26 mouse cellular contexts compared by ENCODE assay signal in the genomic region with DNA sequence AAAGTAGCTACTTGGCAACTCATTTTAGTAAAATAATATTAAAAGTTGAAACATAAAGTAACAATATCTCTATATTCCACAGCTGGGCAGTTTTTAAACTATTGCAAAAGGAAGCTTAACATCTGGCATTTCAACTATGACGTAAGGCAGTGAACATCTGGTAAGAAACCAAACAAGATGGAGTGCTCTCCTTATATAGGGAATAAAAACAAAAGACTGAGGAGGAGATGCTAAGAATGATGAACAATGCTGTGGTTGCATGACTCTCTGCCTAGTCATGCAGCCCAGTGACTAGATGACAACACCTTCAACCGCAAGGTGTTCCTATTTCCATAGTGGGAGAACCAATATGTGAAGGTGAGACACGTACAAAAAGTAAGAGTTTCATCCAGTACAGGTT.
"Had no signal": no experiment of that assay in that cellular context is flagged by ENCODE, and none has a peak within 500 bp of the region (broad histone marks: within the 10 kb centered on the region; RNA-seq: fewer than 3 reads in every experiment).

No protein-coding gene starts in this region.

- H3K9me3 ChIP-seq: heart, embryonic 10.5 days; heart, embryonic 12.5 days; hindbrain, embryonic 10.5 days; hindbrain, embryonic 13.5 days; hindbrain, embryonic 15.5 days; kidney, embryonic 15.5 days; limb, embryonic 13.5 days; limb, embryonic 15.5 days; liver, embryonic 12.5 days had no signal

- H3K27ac ChIP-seq: heart, embryonic 10.5 days; hindbrain, embryonic 10.5 days; hindbrain, embryonic 13.5 days; hindbrain, embryonic 15.5 days; hindbrain, postnatal 0 days; kidney, embryonic 15.5 days; kidney, postnatal 0 days; limb, embryonic 13.5 days; limb, embryonic 15.5 days; liver, embryonic 12.5 days; liver, embryonic 14.5 days had no signal

- H3K36me3 ChIP-seq: heart, embryonic 10.5 days; heart, embryonic 12.5 days; hindbrain, embryonic 10.5 days; hindbrain, embryonic 13.5 days; hindbrain, embryonic 15.5 days; kidney, embryonic 15.5 days; limb, embryonic 13.5 days; limb, embryonic 15.5 days; liver, embryonic 12.5 days had no signal

- H3K4me3 ChIP-seq: heart, embryonic 10.5 days; heart, embryonic 12.5 days; hindbrain, embryonic 10.5 days; hindbrain, embryonic 13.5 days; hindbrain, embryonic 15.5 days; kidney, embryonic 15.5 days; limb, embryonic 13.5 days; limb, embryonic 15.5 days; liver, embryonic 12.5 days had no signal

- ATAC-seq: hindbrain, postnatal 0 days; intestine, embryonic 16.5 days; liver, embryonic 12.5 days had no signal

- H3K4me2 ChIP-seq: heart, embryonic 12.5 days; hindbrain, embryonic 13.5 days; hindbrain, embryonic 15.5 days; kidney, embryonic 15.5 days; limb, embryonic 13.5 days; limb, embryonic 15.5 days; liver, embryonic 12.5 days had no signal

- H3K9ac ChIP-seq: heart, embryonic 12.5 days; hindbrain, embryonic 13.5 days; hindbrain, embryonic 15.5 days; kidney, embryonic 15.5 days; limb, embryonic 13.5 days; limb, embryonic 15.5 days; liver, embryonic 12.5 days; liver, embryonic 14.5 days had no signal

- DNase-seq: gastrocnemius, postnatal 14 days; gastrocnemius, postnatal 36 days; heart, adult 18-20 months; heart, postnatal 10 days; heart, postnatal 4 days; kidney, adult 11 months; kidney, adult 2 months; kidney, adult 9 months; kidney, postnatal 14 days; kidney, postnatal 36 days; layer of hippocampus, adult 9-11 months; layer of hippocampus, postnatal 36 days; left cerebral cortex, postnatal 4 days had no signal

- H3K27me3 ChIP-seq: heart, embryonic 12.5 days; hindbrain, embryonic 13.5 days; hindbrain, embryonic 15.5 days; kidney, embryonic 15.5 days; limb, embryonic 13.5 days; limb, embryonic 15.5 days; liver, embryonic 12.5 days had no signal

- H3K4me1 ChIP-seq: hindbrain, embryonic 10.5 days; hindbrain, embryonic 13.5 days; hindbrain, embryonic 15.5 days; kidney, embryonic 15.5 days; limb, embryonic 13.5 days; limb, embryonic 15.5 days; liver, embryonic 12.5 days had no signal
